Mouse (Mus musculus): ENCODE results near the gene Cybb. TPM values are rescaled to one million over a fixed set of nuclear protein-coding genes. Genes with fewer than 3 reads are reported as not detected.

The Cybb gene
- total and polyA plus RNA-seq, 3 experiments: 0.05 TPM; not detected in 1

GRCm38 (mm10) chrX:9460387-9460930, 27.1 kb downstream of the Cybb start:
- TF ChIP-seq GATA2 (IDR thresholded peaks at IDR 0.05; ENCODE audit: borderline replicate concordance, low read depth, low read length) (no peak), CTCF (IDR thresholded peaks at IDR 0.05; ENCODE audit: low read depth, low read length) (no peak), POLR2AphosphoS5 (IDR thresholded peaks at IDR 0.05; ENCODE audit: insufficient replicate concordance, low read depth, low read length) (no peak), TAL1 (conservative IDR thresholded peaks at IDR 0.05; ENCODE audit: low read depth, low read length) (no peak), GATA1 (IDR thresholded peaks at IDR 0.05; ENCODE audit: borderline replicate concordance, low read length) (no peak)
- no peak overlapping the region for H3K4me3 ChIP-seq (ENCODE audit: low read depth, low read length)
- no peak for DNase-seq (ENCODE audit: low spot score)
- no peaks in the 10 kb centered on the region for H3K9me3 ChIP-seq (replicated peaks)
- H3K4me1 ChIP-seq (ENCODE audit: insufficient read depth, low read depth, low read length): no peaks in the 10 kb centered on the region
- no peak for ATAC-seq (ENCODE audit: extremely low read depth, insufficient number of reproducible peaks, low FRiP score, poor library complexity, severe bottlenecking)
- H3K27me3 ChIP-seq (ENCODE audit: insufficient read depth, low read length): no peaks in the 10 kb centered on the region
- H3K36me3 ChIP-seq (replicated peaks): no peaks in the 10 kb centered on the region

GRCm38 (mm10) chrX:9452375-9452774, 35.2 kb downstream of the Cybb start:
- no peaks in the 10 kb centered on the region for H3K4me1 ChIP-seq (ENCODE audit: insufficient read depth, low read depth, low read length)
- H3K36me3 ChIP-seq (replicated peaks): no peaks in the 10 kb centered on the region
- ATAC-seq (ENCODE audit: extremely low read depth, insufficient number of reproducible peaks, low FRiP score, poor library complexity, severe bottlenecking) (no peak), DNase-seq (ENCODE audit: low spot score) (no peak)
- H3K4me3 ChIP-seq (ENCODE audit: low read depth, low read length): no peak overlapping the region
- H3K27me3 ChIP-seq (ENCODE audit: insufficient read depth, low read length): no peaks in the 10 kb centered on the region
- H3K9me3 ChIP-seq (replicated peaks): no peaks in the 10 kb centered on the region
- TF ChIP-seq TAL1 (conservative IDR thresholded peaks at IDR 0.05; ENCODE audit: low read depth, low read length): no peak
- TF ChIP-seq GATA2 (IDR thresholded peaks at IDR 0.05; ENCODE audit: borderline replicate concordance, low read depth, low read length): no peak
- TF ChIP-seq CTCF (IDR thresholded peaks at IDR 0.05; ENCODE audit: low read depth, low read length): no peak
- no peak for TF ChIP-seq POLR2AphosphoS5 (IDR thresholded peaks at IDR 0.05; ENCODE audit: insufficient replicate concordance, low read depth, low read length)
- TF ChIP-seq GATA1 (IDR thresholded peaks at IDR 0.05; ENCODE audit: borderline replicate concordance, low read length): no peak

GRCm38 (mm10) chrX:9447284-9447683, 40.3 kb downstream of the Cybb start:
- Histone ChIP-seq H3K4me1 (ENCODE audit: insufficient read depth, low read depth, low read length) (no peaks in the 10 kb centered on the region), H3K4me3 (ENCODE audit: low read depth, low read length) (no peak overlapping the region), H3K36me3 (replicated peaks) (no peaks in the 10 kb centered on the region), H3K9me3 (replicated peaks) (no peaks in the 10 kb centered on the region), H3K27me3 (ENCODE audit: insufficient read depth, low read length) (no peaks in the 10 kb centered on the region)
- TF ChIP-seq CTCF (IDR thresholded peaks at IDR 0.05; ENCODE audit: low read depth, low read length) (no peak), POLR2AphosphoS5 (IDR thresholded peaks at IDR 0.05; ENCODE audit: insufficient replicate concordance, low read depth, low read length) (no peak), GATA2 (IDR thresholded peaks at IDR 0.05; ENCODE audit: borderline replicate concordance, low read depth, low read length) (no peak), TAL1 (conservative IDR thresholded peaks at IDR 0.05; ENCODE audit: low read depth, low read length) (no peak), GATA1 (IDR thresholded peaks at IDR 0.05; ENCODE audit: borderline replicate concordance, low read length) (no peak)
- no peak for ATAC-seq (ENCODE audit: extremely low read depth, insufficient number of reproducible peaks, low FRiP score, poor library complexity, severe bottlenecking)
- DNase-seq (ENCODE audit: low spot score): no peak

GRCm38 (mm10) chrX:9441102-9441501, 46.5 kb downstream of the Cybb start:
- DNase-seq (ENCODE audit: low spot score) (peak; percentile 1), ATAC-seq (ENCODE audit: extremely low read depth, insufficient number of reproducible peaks, low FRiP score, poor library complexity, severe bottlenecking) (no peak)
- no peak overlapping the region for H3K4me3 ChIP-seq (ENCODE audit: low read depth, low read length)
- no peak for TF ChIP-seq GATA2 (IDR thresholded peaks at IDR 0.05; ENCODE audit: borderline replicate concordance, low read depth, low read length)
- TF ChIP-seq TAL1 (conservative IDR thresholded peaks at IDR 0.05; ENCODE audit: low read depth, low read length): no peak
- TF ChIP-seq CTCF (IDR thresholded peaks at IDR 0.05; ENCODE audit: low read depth, low read length): no peak
- TF ChIP-seq POLR2AphosphoS5 (IDR thresholded peaks at IDR 0.05; ENCODE audit: insufficient replicate concordance, low read depth, low read length): no peak
- TF ChIP-seq GATA1 (IDR thresholded peaks at IDR 0.05; ENCODE audit: borderline replicate concordance, low read length): no peak
- no peaks in the 10 kb centered on the region for H3K9me3 ChIP-seq (replicated peaks)
- H3K27me3 ChIP-seq (ENCODE audit: insufficient read depth, low read length): no peaks in the 10 kb centered on the region
- H3K36me3 ChIP-seq (replicated peaks): no peaks in the 10 kb centered on the region
- no peaks in the 10 kb centered on the region for H3K4me1 ChIP-seq (ENCODE audit: insufficient read depth, low read depth, low read length)

GRCm38 (mm10) chrX:9440556-9440955, 47.0 kb downstream of the Cybb start:
- Histone ChIP-seq H3K4me1 (ENCODE audit: insufficient read depth, low read depth, low read length) (no peaks in the 10 kb centered on the region), H3K9me3 (replicated peaks) (no peaks in the 10 kb centered on the region), H3K4me3 (ENCODE audit: low read depth, low read length) (no peak overlapping the region), H3K36me3 (replicated peaks) (no peaks in the 10 kb centered on the region), H3K27me3 (ENCODE audit: insufficient read depth, low read length) (no peaks in the 10 kb centered on the region)
- no peak for ATAC-seq (ENCODE audit: extremely low read depth, insufficient number of reproducible peaks, low FRiP score, poor library complexity, severe bottlenecking)
- TF ChIP-seq CTCF (IDR thresholded peaks at IDR 0.05; ENCODE audit: low read depth, low read length) (no peak), POLR2AphosphoS5 (IDR thresholded peaks at IDR 0.05; ENCODE audit: insufficient replicate concordance, low read depth, low read length) (no peak), GATA2 (IDR thresholded peaks at IDR 0.05; ENCODE audit: borderline replicate concordance, low read depth, low read length) (no peak), TAL1 (conservative IDR thresholded peaks at IDR 0.05; ENCODE audit: low read depth, low read length) (no peak), GATA1 (IDR thresholded peaks at IDR 0.05; ENCODE audit: borderline replicate concordance, low read length) (no peak)
- no peak for DNase-seq (ENCODE audit: low spot score)

- TF ChIP-seq GATA1 (IDR thresholded peaks at IDR 0.05; ENCODE audit: borderline replicate concordance, low read length) (no peak), GATA2 (IDR thresholded peaks at IDR 0.05; ENCODE audit: borderline replicate concordance, low read depth, low read length) (no peak), POLR2AphosphoS5 (IDR thresholded peaks at IDR 0.05; ENCODE audit: insufficient replicate concordance, low read depth, low read length) (no peak), TAL1 (conservative IDR thresholded peaks at IDR 0.05; ENCODE audit: low read depth, low read length) (no peak), CTCF (IDR thresholded peaks at IDR 0.05; ENCODE audit: low read depth, low read length) (no peak)
- Histone ChIP-seq H3K27me3 (ENCODE audit: insufficient read depth, low read length) (no peaks in the 10 kb centered on the region), H3K4me1 (ENCODE audit: insufficient read depth, low read depth, low read length) (no peaks in the 10 kb centered on the region), H3K36me3 (replicated peaks) (no peaks in the 10 kb centered on the region), H3K9me3 (replicated peaks) (no peaks in the 10 kb centered on the region), H3K4me3 (ENCODE audit: low read depth, low read length) (no peak overlapping the region)
- ATAC-seq (ENCODE audit: extremely low read depth, insufficient number of reproducible peaks, low FRiP score, poor library complexity, severe bottlenecking) (no peak), DNase-seq (ENCODE audit: low spot score) (no peak)
These were observed 48.3 kb downstream of the Cybb start for GRCm38 (mm10) chrX:9439257-9439656.

Measured in G1E (cell line).